Mouse (Mus musculus) brain, adult 2 months (tissue): ENCODE data around the gene Gm42906.

Source experiments
- DNase-seq: peaks from one replicate; pipeline ENCODE4 v3.0.0; 2011; ENCODE audit warnings: low read depth, low spot score

The Gm42906 gene

GRCm38 (mm10) chr5:151394690-151395089 lies 33.3 kb downstream of the Gm42906 start:
- peak; percentile 29 for DNase-seq

GRCm38 (mm10) chr5:151393821-151394662 lies 33.9 kb downstream of the Gm42906 start:
- DNase-seq = peak; percentile 31

DNA sequence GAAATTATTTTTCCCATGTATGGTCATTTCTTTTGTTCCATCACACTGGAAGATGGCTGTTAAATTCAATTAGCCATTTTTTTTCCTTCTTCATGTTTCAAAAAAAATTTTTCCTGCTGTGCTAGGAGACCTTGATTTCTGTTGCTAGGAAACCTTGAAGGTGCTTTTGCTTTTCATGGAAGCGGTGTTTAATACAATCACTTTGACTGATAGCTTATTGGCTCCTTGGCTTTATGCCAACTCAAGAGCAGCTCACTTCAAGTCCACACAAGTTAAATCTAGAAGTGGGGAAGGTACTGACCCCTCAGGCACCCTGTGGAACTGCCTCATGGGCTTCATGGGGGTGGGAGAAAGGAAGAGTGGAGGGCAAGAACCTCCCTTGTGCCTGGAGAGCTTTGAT lies 38.1 kb downstream of the Gm42906 start:
- DNase-seq = peak; percentile 8

GRCm38 (mm10) chr5:151379896-151380295 lies 48.1 kb downstream of the Gm42906 start:
- peak; percentile 65 for DNase-seq

GRCm38 (mm10) chr5:151379210-151379609 lies 48.8 kb downstream of the Gm42906 start:
- no peak for DNase-seq

DNA sequence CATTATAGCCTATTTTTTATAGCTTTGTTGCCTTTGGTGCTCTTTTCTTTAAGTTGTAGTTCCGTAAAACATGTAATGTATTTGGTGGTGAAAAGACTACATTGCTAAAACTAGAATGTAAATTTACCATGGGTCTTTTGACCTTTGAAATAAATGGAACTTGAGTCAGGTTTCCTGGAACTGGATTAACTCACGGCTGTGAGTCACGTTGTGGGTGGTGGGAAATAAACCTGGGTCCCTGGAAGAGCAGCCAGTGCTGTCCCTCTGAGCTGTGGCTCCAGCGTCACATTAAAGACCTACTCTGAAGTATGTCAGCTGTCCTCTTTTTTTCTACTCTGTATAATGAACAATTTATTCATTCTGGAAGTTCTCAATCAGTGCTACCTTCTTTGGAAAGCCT lies 51.0 kb downstream of the Gm42906 start:
- peak; percentile 37 for DNase-seq

DNA sequence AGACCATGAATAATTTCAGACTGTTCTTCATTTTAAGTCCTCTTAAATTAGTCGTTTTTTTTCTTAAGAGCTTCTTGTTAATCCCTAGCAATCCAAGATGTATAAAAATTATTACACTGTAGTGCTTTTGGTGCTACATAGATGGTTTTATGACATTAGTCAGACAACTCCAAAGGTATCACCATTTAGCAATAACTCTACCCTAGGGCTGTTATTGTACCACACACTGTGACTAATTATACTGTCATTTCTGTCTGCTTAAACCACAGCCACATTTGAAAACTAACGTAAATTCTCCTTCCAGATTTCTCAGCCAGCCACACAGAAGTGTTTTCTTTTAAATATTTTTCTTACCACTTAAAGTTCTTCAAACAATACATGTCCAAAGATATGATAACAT lies 53.1 kb downstream of the Gm42906 start:
- DNase-seq = no peak

- no peak for DNase-seq
These were observed 56.8 kb downstream of the Gm42906 start for GRCm38 (mm10) chr5:151371130-151371529.

DNA sequence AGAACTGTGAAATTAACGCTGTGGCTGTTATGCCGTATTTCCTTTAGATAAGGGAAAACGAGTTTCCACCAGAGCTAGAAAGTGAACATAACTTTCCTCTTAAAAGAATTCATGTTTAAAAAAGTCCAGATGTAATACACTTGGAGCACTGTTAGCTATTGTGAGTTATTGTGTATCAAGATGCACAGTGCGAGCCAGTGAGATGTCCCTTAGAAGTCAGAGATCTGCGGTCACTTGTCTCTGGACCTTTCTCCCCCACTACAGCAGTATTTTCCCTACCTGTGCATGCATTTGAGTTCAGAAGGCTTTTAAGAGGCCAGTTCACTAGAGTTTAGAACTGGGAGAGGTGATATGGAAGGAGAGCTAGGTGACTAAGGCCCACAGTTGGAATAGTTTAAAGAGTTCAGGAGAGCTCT lies 58.6 kb downstream of the Gm42906 start:
- no peak for DNase-seq

DNA sequence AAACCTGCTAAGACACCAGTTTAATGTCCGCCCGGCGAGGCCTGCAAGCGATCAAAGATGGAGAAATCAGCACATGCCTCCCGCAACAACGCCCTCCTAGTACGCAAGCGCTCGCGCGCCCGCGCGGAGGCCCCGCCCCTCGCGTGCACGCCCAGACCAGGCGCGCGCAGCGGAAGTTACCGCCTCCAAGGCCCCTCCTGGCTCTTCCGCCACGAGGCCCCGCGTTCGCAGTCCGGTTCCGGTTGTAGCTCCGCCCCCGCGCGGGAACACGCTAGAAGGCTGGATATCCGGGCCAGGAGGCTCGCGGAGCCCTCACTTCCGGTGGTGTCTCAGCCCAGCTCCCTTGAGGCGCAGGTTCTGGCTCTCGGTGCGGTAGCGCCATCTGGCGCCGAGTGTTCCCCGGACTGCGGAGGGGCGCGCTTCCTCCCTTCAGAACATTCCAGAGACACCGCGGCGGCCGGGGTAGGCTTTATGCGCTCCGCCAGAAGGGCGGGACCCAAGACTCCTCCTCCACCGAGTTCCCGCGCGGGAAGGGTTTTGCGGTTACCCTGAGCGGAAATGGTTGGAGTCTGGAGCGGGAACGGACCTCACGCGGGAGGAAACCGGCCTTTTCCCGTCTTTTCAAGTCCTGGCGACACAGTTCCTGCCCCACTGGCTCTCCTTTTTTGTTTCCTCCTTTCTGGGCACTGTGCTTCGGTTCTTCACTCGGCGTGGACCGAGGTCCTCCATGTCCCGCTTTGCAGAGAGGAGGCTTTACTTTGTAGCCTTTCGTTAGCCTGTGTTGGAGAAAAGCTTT lies 59.4 kb downstream of the Gm42906 start:
- DNase-seq = peak; percentile 100

- DNase-seq = peak; percentile 69
These were observed 60.0 kb downstream of the Gm42906 start for GRCm38 (mm10) chr5:151367881-151368394.

DNA sequence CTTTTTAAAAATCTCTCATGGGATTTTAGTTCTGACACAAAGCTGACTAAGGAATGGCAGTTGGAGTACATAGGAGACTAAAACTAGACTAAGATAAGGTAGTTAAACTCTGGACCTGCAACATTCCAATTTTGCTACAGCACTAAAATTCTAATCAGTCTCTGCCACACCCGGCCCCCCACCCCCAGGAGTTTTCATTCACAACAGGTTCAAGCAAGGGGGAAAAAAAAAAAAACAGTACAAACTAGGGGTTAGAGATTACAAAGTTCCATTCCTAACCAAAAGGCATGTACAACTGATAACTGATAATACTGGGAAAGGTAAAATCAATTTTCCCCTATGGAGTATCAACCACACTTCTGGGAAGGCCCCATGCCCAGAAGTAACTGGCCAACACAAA lies 60.6 kb downstream of the Gm42906 start:
- no peak for DNase-seq

- DNase-seq = no peak
These were observed 64.5 kb downstream of the Gm42906 start for GRCm38 (mm10) chr5:151363343-151364000.

GRCm38 (mm10) chr5:151349616-151350015 lies 78.3 kb downstream of the Gm42906 start:
- DNase-seq = peak; percentile 4

DNA sequence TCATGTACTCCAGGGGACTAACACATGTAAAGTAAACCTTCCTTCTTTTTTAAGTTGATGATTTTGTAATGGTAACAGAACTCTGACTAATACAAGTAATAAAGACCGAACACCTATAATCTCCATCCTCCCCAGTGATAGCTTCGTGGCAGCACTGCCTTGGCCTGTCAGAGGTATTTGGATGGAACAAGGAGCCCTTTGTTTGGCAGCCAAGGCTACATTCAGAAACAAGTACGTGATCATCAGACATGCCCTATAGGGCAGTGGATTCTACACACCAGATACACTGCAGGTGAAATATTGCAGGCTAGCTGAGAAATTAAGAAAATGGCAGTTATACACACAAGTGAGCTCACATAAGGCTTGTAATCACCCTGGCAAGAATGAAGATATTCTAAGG lies 79.5 kb downstream of the Gm42906 start:
- no peak for DNase-seq

DNA sequence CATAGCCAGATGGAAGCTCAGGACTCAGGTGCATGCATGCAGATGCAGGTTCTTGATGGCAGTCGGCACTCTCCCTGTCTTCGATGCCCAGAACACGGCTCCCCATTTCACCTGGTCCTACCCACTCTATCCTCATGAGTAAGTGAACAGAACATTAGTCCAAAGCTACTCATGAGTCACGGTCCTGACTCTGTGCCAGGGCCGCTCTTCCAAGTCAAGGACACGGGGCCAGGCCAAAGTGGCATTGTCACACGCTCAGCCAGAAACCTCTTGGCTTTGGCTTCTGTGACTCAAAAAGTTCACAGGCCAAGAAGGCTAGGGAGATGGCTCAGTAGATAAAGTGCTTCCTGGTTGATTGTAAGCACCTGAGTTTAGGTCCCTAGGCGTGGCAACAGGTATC lies 81.3 kb downstream of the Gm42906 start:
- DNase-seq = peak; percentile 2

DNA sequence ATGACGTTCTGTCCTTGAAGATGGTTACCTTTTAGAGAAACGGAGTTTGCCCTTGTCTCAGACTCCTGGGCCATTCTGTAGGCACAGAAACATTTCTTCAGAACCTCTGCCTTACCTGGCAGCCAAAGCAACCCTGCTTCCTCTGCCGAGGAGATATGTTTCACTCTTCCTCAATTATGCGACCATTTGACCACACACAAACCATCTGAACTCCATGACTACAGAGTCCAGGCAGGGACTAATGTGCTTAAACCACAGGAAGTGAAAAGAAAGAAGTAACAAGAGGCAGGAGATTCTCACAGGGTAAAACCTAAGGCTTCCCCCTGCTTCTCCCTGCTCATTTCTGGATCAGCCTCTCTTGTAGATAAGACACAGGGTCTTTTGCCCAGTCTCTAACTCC lies 83.2 kb downstream of the Gm42906 start:
- DNase-seq = no peak

DNA sequence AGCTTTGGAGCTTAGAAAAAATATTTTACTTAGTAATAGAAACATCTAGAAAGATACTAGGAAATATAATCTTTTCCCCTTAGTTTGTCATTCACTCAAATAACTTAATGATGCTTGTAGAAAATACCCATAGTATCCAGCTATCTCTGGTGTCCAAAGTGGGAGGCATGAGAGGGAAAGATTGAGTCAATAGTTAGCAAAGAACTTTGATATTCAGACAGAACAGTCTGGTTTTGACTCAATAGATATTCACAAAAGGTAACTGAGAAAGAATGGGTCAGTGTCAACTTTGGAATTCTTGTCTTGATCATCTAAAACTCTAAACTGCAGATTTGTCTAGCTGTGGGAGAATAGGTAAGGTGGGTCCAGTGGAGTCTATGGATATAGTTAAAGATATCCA lies 94.3 kb downstream of the Gm42906 start:
- DNase-seq = no peak

DNA sequence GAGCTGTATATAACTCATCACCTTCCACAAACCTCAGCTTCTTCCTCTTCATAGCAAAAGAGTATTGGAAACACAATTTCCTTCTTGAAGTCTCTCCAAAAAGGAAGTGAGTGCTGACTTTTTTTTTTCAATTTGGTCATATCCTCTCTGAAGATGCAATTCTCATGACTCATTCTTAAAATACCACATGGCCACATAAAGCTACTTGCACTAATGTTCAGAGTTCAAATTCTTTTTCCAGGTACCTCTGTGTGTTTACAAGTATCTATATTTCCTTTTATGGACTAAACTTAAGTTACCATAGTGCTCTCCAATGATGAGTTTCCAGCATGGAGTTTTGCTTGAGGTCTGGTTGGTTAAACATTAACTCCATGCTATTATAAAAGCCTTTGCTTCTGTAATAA lies 94.8 kb downstream of the Gm42906 start:
- DNase-seq = no peak

DNA sequence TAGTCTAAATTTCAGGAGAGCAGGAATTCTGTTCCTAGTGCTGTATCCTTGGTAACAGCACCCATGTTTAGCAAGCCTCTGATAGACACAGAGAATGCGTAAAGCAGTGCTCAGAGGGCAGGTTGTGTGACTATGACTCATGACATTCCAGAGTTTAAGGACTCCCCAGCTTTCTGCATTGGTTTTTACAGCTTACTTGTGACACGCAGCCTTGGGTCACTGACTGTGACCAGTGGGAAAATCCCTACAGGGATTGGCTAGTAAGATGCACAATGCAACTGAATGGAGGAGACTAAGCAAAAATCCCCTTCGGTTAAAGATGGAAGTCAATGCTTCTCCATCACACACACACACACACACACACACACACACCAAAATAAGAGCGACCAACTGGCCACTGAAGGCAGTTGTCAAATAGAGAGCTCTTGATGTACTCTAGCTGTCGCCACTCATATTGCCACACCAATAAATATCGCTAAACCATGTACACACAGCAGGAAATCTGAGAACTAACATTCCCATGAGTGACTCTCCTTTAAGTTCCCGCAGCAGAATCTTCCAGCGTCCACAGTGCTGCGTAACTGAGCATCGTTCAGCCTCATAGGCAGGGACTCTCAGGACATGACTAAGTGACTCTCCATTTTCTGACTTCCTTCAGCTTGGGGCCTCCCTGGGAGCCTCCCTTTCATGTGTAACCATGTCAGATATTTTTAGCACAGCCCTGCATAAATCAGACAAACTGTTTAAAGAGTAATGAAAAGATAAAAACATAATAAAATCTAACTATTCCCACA lies 112.0 kb downstream of the Gm42906 start:
- DNase-seq = peak; percentile 71

GRCm38 (mm10) chr5:151300286-151300685 lies 127.7 kb downstream of the Gm42906 start:
- DNase-seq = no peak
